Mouse (Mus musculus) hindlimb bud, embryonic 11.5 days (tissue): ENCODE results near the gene Akirin1.

ENCODE experiments used
- DNase-seq: peaks from one replicate; pipeline ENCODE4 v3.0.0-alpha.2; 2012; ENCODE audit warnings: low read depth, low spot score; ENCODE audit errors: extremely low spot score

Gene Akirin1

GRCm38 (mm10) chr4:123721761-123722160 is 28.4 kb downstream of the Akirin1 start:
- DNase-seq: no peak

GRCm38 (mm10) chr4:123718434-123718780 is 31.7 kb downstream of the Akirin1 start:
- DNase-seq: no peak

GRCm38 (mm10) chr4:123717574-123718433 is 32.3 kb downstream of the Akirin1 start, which contains the start of gene Ndufs5:
Gene Ndufs5 (minus strand): TSS chr4:123718202.
- peak; percentile 90 for DNase-seq

GRCm38 (mm10) chr4:123712431-123712830 is 37.7 kb downstream of the Akirin1 start:
- DNase-seq: no peak

- no peak for DNase-seq
These were observed 42.8 kb downstream of the Akirin1 start for GRCm38 (mm10) chr4:123707340-123707739.

- no peak for DNase-seq
These were observed 44.8 kb downstream of the Akirin1 start for GRCm38 (mm10) chr4:123705340-123705739.

GRCm38 (mm10) chr4:123693384-123693783 is 56.8 kb downstream of the Akirin1 start:
- no peak for DNase-seq

- DNase-seq: no peak
These were observed 58.1 kb downstream of the Akirin1 start for GRCm38 (mm10) chr4:123692071-123692470.

- no peak for DNase-seq
These were observed 59.8 kb downstream of the Akirin1 start for GRCm38 (mm10) chr4:123690311-123690710.

- no peak for DNase-seq
These were observed 62.9 kb downstream of the Akirin1 start for GRCm38 (mm10) chr4:123687025-123687781.

GRCm38 (mm10) chr4:123686368-123687024 is 63.6 kb downstream of the Akirin1 start:
- no peak for DNase-seq

GRCm38 (mm10) chr4:123685506-123686242 is 64.5 kb downstream of the Akirin1 start:
- DNase-seq: no peak

- DNase-seq: no peak
These were observed 65.1 kb downstream of the Akirin1 start for GRCm38 (mm10) chr4:123685046-123685445.
